ENCODE assay signal across 9 mouse cellular contexts in genomic region chrX:73948647-73949046, GRCm38 (mm10). TPM values are rescaled to one million over a fixed set of nuclear protein-coding genes. Genes with fewer than 3 reads are reported as not detected.
DNase-seq lines count a peak whose midpoint lies in the region; ATAC-seq lines count a peak whose summit lies in the region.
"Had no signal": no experiment of that assay in that cellular context is flagged by ENCODE, and none has a peak within 500 bp of the region (broad histone marks: within the 10 kb centered on the region; RNA-seq: fewer than 3 reads in every experiment).

No protein-coding gene starts in this region.

- peaks cover 48% of the 10 kb centered on the region for H3K36me3 ChIP-seq in lung, embryonic 16.5 days (ENCODE audit: control insufficient read depth, insufficient read depth, low read length)
- H3K36me3 ChIP-seq in neural tube, embryonic 15.5 days = peaks cover 84% of the 10 kb centered on the region

- H3K4me1 ChIP-seq in lung, embryonic 16.5 days (replicated peaks; ENCODE audit: control insufficient read depth, insufficient read depth, low read length) = no peaks in the 10 kb centered on the region
- no peaks in the 10 kb centered on the region for H3K4me1 ChIP-seq in neural tube, embryonic 15.5 days

- H3K9me3 ChIP-seq in lung, embryonic 16.5 days (ENCODE audit: control insufficient read depth, low read length) = no peaks in the 10 kb centered on the region
- H3K9me3 ChIP-seq in neural tube, embryonic 15.5 days (replicated peaks) = no peaks in the 10 kb centered on the region

- ATAC-seq in activated CD4-positive, CD25-positive, alpha-beta regulatory T cell, adult 4 months = peak; percentile 73
- peak; percentile 40; the same call in 1 of the 2 replicates for ATAC-seq in lung, embryonic 16.5 days (ENCODE audit: low read depth)
- ATAC-seq in neural tube, embryonic 15.5 days (ENCODE audit: low FRiP score) = peak; percentile 53; the same call in 1 of the 2 replicates

- WGBS in lung, embryonic 16.5 days = 30% methylated on average over 4 of the region's 4 CpGs
- 23% methylated on average over 4 of the region's 4 CpGs for WGBS in neural tube, embryonic 15.5 days

- peak; percentile 36 to 87 for DNase-seq in adrenal gland, adult (ENCODE audit: inconsistent age in 2 of 2, low spot score in 1 of 2)
- DNase-seq in adrenal gland, adult 8-10 months = no peak
- DNase-seq in embryo, embryonic 11 days = peak; percentile 66
- DNase-seq in heart, postnatal 36 days = peak; percentile 49 to 56
- peak; percentile 56 to 64 for DNase-seq in kidney, postnatal 36 days

- H3K9ac ChIP-seq in lung, embryonic 16.5 days (ENCODE audit: low read length) = no peak overlapping the region
- no peak overlapping the region for H3K9ac ChIP-seq in neural tube, embryonic 15.5 days (replicated peaks)

- H3K4me3 ChIP-seq in lung, embryonic 16.5 days (ENCODE audit: low read length) = no peak overlapping the region
- no peak overlapping the region for H3K4me3 ChIP-seq in neural tube, embryonic 15.5 days (replicated peaks)

- H3K27me3 ChIP-seq in lung, embryonic 16.5 days (ENCODE audit: control insufficient read depth, insufficient read depth, low read depth, low read length) = no peaks in the 10 kb centered on the region
- no peaks in the 10 kb centered on the region for H3K27me3 ChIP-seq in neural tube, embryonic 15.5 days (replicated peaks)

- no peak overlapping the region for H3K4me2 ChIP-seq in lung, embryonic 16.5 days (ENCODE audit: low read depth, low read length)
- H3K4me2 ChIP-seq in neural tube, embryonic 15.5 days = no peak overlapping the region

- intact Hi-C loops in heart, postnatal 36 days (cut with DNase I) = loop anchor here (2.0 kb wide), 1 partner anchor 150 kb away; no protein-coding TSS in a partner anchor

- no peak overlapping the region for H3K27ac ChIP-seq in lung, embryonic 16.5 days (ENCODE audit: low read length)
- H3K27ac ChIP-seq in neural tube, embryonic 15.5 days (replicated peaks) = no peak overlapping the region

RNA-seq across cellular contexts. Expression of gene Hcfc1, which starts 17.5 kb away (rescaled TPM):
- 10 to 100 TPM; 58.1 to 78.5 (median 68.1) TPM for total RNA-seq in adrenal gland, adult 8-10 months (2022)
- 10 to 100 TPM; 26.8 to 36.6 TPM for polyA plus RNA-seq in activated CD4-positive, CD25-positive, alpha-beta regulatory T cell, adult 4 months (2017; shearing (Covaris generic))
- 10 to 100 TPM; 34.3 to 37.2 TPM for total RNA-seq in heart, postnatal 36 days (2021)
- 48.4 and 48.7 TPM in 2 replicates for polyA plus RNA-seq in lung, embryonic 16.5 days (2015; fragmentation: Nextera tagmentation; extraction: Ambion mirVana)
- 40.4 and 41.4 TPM in 2 replicates for polyA plus RNA-seq in neural tube, embryonic 15.5 days (2015; fragmentation: Nextera tagmentation; extraction: Ambion mirVana)

RNA-seq across cellular contexts. Expression of gene Renbp, which starts 18.0 kb away (rescaled TPM):
- total RNA-seq in adrenal gland, adult 8-10 months (2022) = 10 to 100 TPM; 17.7 to 51.7 (median 30.5) TPM
- polyA plus RNA-seq in activated CD4-positive, CD25-positive, alpha-beta regulatory T cell, adult 4 months (2017; shearing (Covaris generic)) = 1 to 10 TPM; 5.2 to 5.8 TPM
- total RNA-seq in heart, postnatal 36 days (2021) = 1 to 10 TPM; 5.4 to 6.7 TPM
- 43.7 and 43.9 TPM in 2 replicates for polyA plus RNA-seq in lung, embryonic 16.5 days (2015; fragmentation: Nextera tagmentation; extraction: Ambion mirVana)
- polyA plus RNA-seq in neural tube, embryonic 15.5 days (2015; fragmentation: Nextera tagmentation; extraction: Ambion mirVana) = 10.4 and 24.7 TPM in 2 replicates

RNA-seq across cellular contexts. Expression of gene Naa10, which starts 26.9 kb away (rescaled TPM):
- 100 to 1,000 TPM in 1 of 4 experiments, 10 to 100 TPM in 3; 77.6 to 108 (median 89.8) TPM for total RNA-seq in adrenal gland, adult 8-10 months (2022)
- polyA plus RNA-seq in activated CD4-positive, CD25-positive, alpha-beta regulatory T cell, adult 4 months (2017; shearing (Covaris generic)) = 100 to 1,000 TPM; 185 to 192 TPM
- 10 to 100 TPM; 58.2 to 61.4 TPM for total RNA-seq in heart, postnatal 36 days (2021)
- 132 and 136 TPM in 2 replicates for polyA plus RNA-seq in lung, embryonic 16.5 days (2015; fragmentation: Nextera tagmentation; extraction: Ambion mirVana)
- 110 and 123 TPM in 2 replicates for polyA plus RNA-seq in neural tube, embryonic 15.5 days (2015; fragmentation: Nextera tagmentation; extraction: Ambion mirVana)

RNA-seq across cellular contexts. Expression of gene Arhgap4, which starts 27.0 kb away (rescaled TPM):
- 1 to 10 TPM; 2.4 to 7.7 (median 5.4) TPM for total RNA-seq in adrenal gland, adult 8-10 months (2022)
- polyA plus RNA-seq in activated CD4-positive, CD25-positive, alpha-beta regulatory T cell, adult 4 months (2017; shearing (Covaris generic)) = 100 to 1,000 TPM; 116 to 144 TPM
- 1 to 10 TPM; 1.2 to 1.5 TPM for total RNA-seq in heart, postnatal 36 days (2021)
- 3.1 and 3.5 TPM in 2 replicates for polyA plus RNA-seq in lung, embryonic 16.5 days (2015; fragmentation: Nextera tagmentation; extraction: Ambion mirVana)
- polyA plus RNA-seq in neural tube, embryonic 15.5 days (2015; fragmentation: Nextera tagmentation; extraction: Ambion mirVana) = 3.9 and 6.3 TPM in 2 replicates

RNA-seq across cellular contexts. Expression of gene L1cam, which starts 52.7 kb away (rescaled TPM):
- 10 to 100 TPM; 10.1 to 25.3 (median 16.7) TPM for total RNA-seq in adrenal gland, adult 8-10 months (2022)
- 1 to 10 TPM; 8.8 to 9.8 TPM for polyA plus RNA-seq in activated CD4-positive, CD25-positive, alpha-beta regulatory T cell, adult 4 months (2017; shearing (Covaris generic))
- 1 to 10 TPM; 2.8 to 4.5 TPM for total RNA-seq in heart, postnatal 36 days (2021)
- polyA plus RNA-seq in lung, embryonic 16.5 days (2015; fragmentation: Nextera tagmentation; extraction: Ambion mirVana) = 3.2 and 4.3 TPM in 2 replicates
- 86.3 and 95.4 TPM in 2 replicates for polyA plus RNA-seq in neural tube, embryonic 15.5 days (2015; fragmentation: Nextera tagmentation; extraction: Ambion mirVana)
- total RNA-seq: hematopoietic stem cell, adult 5-6 weeks had no signal
